Mouse (Mus musculus): Measurements from ENCODE around the gene Wdr43. TPM values are rescaled to one million over a fixed set of nuclear protein-coding genes. Genes with fewer than 3 reads are reported as not detected.

The Wdr43 gene
- polyA plus RNA-seq, 1 experiment, result 0.56 TPM

DNA sequence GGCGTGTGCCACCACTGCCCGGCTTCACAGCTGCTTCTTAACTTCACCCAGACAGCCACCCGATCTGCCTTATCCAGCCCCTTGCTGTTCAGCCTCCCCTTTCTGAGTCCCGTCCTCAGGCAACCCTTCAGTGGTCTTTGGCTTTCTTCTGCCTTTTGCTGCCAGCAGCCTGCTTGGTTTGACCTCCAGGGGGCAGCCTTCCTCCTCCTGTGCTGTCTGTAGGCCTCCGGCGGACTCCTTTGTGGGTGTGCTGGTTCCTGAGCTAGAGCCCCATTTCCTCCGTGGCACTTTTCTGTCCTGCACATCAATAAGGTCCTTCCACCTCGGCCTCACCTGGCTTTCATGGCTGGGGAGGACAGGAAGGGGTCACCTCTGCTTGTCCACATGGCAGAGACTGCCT lies 78.1 kb downstream of the Wdr43 start:
- no peaks in the 10 kb centered on the region for H3K9me3 ChIP-seq (ENCODE audit: control insufficient read depth, low read length)
- no peaks in the 10 kb centered on the region for H3K36me3 ChIP-seq (ENCODE audit: control insufficient read depth)
- no peak overlapping the region for H3K4me3 ChIP-seq (replicated peaks)
- no peaks in the 10 kb centered on the region for H3K27me3 ChIP-seq (ENCODE audit: control insufficient read depth)
- TF ChIP-seq GATA1 (IDR thresholded peaks at IDR 0.05; ENCODE audit: low read length) (no peak), TAL1 (IDR thresholded peaks at IDR 0.05; ENCODE audit: low read length) (no peak)
- H3K4me1 ChIP-seq (ENCODE audit: control insufficient read depth), result no peaks in the 10 kb centered on the region

DNA sequence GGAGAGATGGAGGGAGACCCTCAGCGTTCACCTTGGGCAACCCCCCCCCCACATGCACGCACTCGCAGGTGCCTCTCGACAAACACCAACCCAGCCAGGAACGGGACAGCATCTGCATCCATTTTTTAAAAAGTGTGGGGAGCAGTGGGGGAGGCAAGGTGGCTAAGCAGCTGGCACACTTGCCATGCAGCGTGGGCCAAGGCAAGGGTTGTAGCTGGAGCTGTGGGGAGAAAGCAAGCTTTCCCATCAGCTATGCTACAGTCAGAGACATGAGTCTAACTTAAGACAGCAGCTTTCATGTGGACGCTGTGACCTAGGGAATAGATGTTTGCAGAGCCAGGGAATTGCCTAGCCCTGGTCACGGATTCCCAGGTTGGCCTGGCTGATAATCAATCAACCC lies 79.5 kb downstream of the Wdr43 start:
- no peaks in the 10 kb centered on the region for H3K36me3 ChIP-seq (ENCODE audit: control insufficient read depth)
- H3K27me3 ChIP-seq (ENCODE audit: control insufficient read depth), result no peaks in the 10 kb centered on the region
- TF ChIP-seq GATA1 (IDR thresholded peaks at IDR 0.05; ENCODE audit: low read length) (no peak), TAL1 (IDR thresholded peaks at IDR 0.05; ENCODE audit: low read length) (no peak)
- no peak overlapping the region for H3K4me3 ChIP-seq (replicated peaks)
- H3K9me3 ChIP-seq (ENCODE audit: control insufficient read depth, low read length), result no peaks in the 10 kb centered on the region
- no peaks in the 10 kb centered on the region for H3K4me1 ChIP-seq (ENCODE audit: control insufficient read depth)

DNA sequence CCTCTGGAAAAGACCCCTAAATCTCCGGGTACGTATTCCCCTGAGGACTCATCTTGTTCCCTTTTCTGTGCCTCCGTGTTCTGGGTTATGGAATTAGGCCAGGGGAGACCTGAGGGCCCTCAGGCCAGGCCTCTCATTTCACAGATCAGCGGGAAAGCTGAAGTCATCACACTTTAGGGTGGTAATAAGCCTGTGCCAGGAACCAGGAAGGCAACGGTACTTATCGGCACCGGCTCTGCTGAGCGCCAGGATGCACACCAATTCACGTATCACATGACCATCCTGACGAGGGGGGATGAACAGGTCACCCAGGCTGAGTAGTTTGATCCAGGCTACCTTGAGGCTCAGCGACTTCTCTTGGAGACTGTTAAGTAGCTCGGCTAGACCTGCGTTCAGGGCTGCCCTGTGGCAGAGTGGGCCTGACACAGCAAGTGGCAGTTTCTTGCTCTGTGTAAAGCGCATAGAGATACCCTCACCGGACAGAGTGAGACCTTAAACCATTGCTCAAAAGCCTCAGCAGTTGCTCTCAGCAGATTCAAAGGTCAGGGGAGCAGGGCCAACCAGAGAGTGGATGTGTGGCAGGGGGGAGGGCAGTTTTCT lies 80.1 kb downstream of the Wdr43 start:
- no peaks in the 10 kb centered on the region for H3K4me1 ChIP-seq (ENCODE audit: control insufficient read depth)
- no peaks in the 10 kb centered on the region for H3K9me3 ChIP-seq (ENCODE audit: control insufficient read depth, low read length)
- no peaks in the 10 kb centered on the region for H3K27me3 ChIP-seq (ENCODE audit: control insufficient read depth)
- no peak for TF ChIP-seq GATA1 (IDR thresholded peaks at IDR 0.05; ENCODE audit: low read length)
- TF ChIP-seq TAL1 (IDR thresholded peaks at IDR 0.05; ENCODE audit: low read length), result no peak
- H3K36me3 ChIP-seq (ENCODE audit: control insufficient read depth), result no peaks in the 10 kb centered on the region
- H3K4me3 ChIP-seq (replicated peaks), result no peak overlapping the region

DNA sequence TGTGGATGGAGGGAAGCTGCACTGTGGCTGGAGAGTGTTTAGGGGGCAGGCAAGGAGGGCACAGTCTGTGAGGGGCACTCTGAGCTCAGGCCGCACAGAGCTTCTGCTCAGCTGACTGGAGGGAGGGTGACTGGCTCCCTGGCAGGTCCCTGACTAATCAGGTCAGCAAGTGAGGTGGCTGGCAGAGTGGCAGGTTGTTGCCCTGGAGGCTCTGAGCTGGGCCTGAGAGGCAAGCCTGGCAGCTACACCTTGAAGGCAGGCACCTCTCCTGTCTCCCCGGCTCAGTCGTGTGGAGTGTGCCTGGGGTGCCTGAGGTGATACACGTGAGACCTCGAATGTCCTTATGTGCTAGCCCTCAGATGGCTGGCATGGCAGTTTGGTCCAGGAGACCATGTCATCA lies 80.7 kb downstream of the Wdr43 start:
- Histone ChIP-seq H3K4me1 (ENCODE audit: control insufficient read depth) (no peaks in the 10 kb centered on the region), H3K4me3 (replicated peaks) (no peak overlapping the region), H3K27me3 (ENCODE audit: control insufficient read depth) (no peaks in the 10 kb centered on the region), H3K9me3 (ENCODE audit: control insufficient read depth, low read length) (no peaks in the 10 kb centered on the region), H3K36me3 (ENCODE audit: control insufficient read depth) (no peaks in the 10 kb centered on the region)
- no peak for TF ChIP-seq GATA1 (IDR thresholded peaks at IDR 0.05; ENCODE audit: low read length)
- TF ChIP-seq TAL1 (IDR thresholded peaks at IDR 0.05; ENCODE audit: low read length), result no peak

DNA sequence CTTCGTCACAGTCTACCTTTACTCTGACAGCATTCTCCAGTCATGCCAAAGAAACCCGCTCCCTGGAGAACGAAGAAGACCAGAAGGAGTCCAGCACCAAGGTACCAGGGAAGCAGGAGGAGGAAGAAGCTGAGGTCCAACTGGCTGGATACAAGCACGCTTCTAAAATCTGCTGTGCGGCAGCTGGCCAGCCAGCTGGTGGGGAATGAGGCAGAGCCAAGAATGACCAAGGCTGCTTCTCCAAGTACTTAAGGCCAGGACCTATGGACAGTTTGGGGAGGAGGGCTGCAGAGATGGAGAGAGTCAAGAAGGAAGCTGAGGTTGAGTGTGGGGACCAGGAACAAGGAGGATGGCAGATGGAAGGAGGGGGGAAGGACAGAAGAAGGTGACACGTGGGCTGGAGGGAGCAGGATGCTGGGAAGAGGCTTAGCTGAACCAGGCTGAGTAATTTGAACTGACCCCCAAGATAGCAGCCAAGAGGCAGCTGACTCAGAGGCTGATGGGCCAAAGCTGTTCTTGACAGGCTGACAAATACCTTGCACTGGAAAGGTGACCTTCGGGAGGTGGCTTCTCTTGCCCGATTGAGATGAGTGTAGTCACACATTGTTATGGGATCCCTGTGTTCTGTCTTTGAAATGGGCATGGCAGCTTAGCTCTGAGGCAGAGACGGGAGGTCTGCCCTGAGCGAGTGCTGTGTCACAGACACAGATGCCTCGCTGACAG lies 82.4 kb downstream of the Wdr43 start:
- H3K27me3 ChIP-seq (ENCODE audit: control insufficient read depth), result no peaks in the 10 kb centered on the region
- no peaks in the 10 kb centered on the region for H3K36me3 ChIP-seq (ENCODE audit: control insufficient read depth)
- no peak for TF ChIP-seq TAL1 (IDR thresholded peaks at IDR 0.05; ENCODE audit: low read length)
- TF ChIP-seq GATA1 (IDR thresholded peaks at IDR 0.05; ENCODE audit: low read length), result no peak
- no peak overlapping the region for H3K4me3 ChIP-seq (replicated peaks)
- no peaks in the 10 kb centered on the region for H3K9me3 ChIP-seq (ENCODE audit: control insufficient read depth, low read length)
- no peaks in the 10 kb centered on the region for H3K4me1 ChIP-seq (ENCODE audit: control insufficient read depth)

DNA sequence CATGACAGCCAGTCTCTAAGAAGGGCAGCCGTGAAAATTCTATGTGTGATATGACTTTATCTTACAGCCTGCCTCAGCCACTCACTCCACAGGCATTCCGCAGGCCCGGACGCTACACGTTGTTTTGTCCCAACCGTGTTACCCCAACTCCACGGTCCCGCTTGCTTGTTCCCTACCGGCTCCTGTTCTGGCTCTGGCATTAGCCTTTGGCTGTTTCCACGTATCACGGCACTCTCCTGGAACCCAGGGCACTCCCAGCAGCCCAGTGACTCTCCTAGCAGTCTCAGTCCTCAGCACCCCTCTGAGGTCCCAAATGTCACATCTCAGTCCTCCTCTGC lies 82.9 kb downstream of the Wdr43 start:
- no peaks in the 10 kb centered on the region for H3K27me3 ChIP-seq (ENCODE audit: control insufficient read depth)
- TF ChIP-seq TAL1 (IDR thresholded peaks at IDR 0.05; ENCODE audit: low read length), result no peak
- TF ChIP-seq GATA1 (IDR thresholded peaks at IDR 0.05; ENCODE audit: low read length), result no peak
- no peak overlapping the region for H3K4me3 ChIP-seq (replicated peaks)
- H3K4me1 ChIP-seq (ENCODE audit: control insufficient read depth), result no peaks in the 10 kb centered on the region
- H3K36me3 ChIP-seq (ENCODE audit: control insufficient read depth), result no peaks in the 10 kb centered on the region
- H3K9me3 ChIP-seq (ENCODE audit: control insufficient read depth, low read length), result no peaks in the 10 kb centered on the region

DNA sequence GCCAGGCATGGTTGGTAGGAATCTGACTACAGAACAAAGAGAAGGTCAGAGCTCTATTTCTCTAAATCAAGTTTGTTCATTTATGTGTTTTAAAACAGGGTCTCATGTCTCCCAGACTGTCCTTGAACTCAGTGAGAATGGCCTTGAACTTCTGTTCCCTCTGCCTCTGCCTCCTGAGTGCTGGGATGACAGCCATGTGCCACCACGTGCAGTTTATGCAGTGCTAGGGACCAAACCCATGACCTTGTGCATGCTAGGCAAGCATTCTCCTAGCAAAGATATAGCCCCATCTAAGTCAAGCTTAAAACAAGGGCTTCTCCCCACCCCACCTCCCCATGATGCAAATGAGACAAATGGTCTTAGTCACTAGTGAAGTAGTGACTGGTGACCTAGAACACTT lies 89.4 kb downstream of the Wdr43 start:
- TF ChIP-seq GATA1 (IDR thresholded peaks at IDR 0.05; ENCODE audit: low read length) (no peak), TAL1 (IDR thresholded peaks at IDR 0.05; ENCODE audit: low read length) (no peak)
- Histone ChIP-seq H3K36me3 (ENCODE audit: control insufficient read depth) (no peaks in the 10 kb centered on the region), H3K4me3 (replicated peaks) (no peak overlapping the region), H3K9me3 (ENCODE audit: control insufficient read depth, low read length) (peaks cover 8% of the 10 kb centered on the region; the same call in 1 of the 2 replicates), H3K27me3 (ENCODE audit: control insufficient read depth) (no peaks in the 10 kb centered on the region), H3K4me1 (ENCODE audit: control insufficient read depth) (no peaks in the 10 kb centered on the region)

DNA sequence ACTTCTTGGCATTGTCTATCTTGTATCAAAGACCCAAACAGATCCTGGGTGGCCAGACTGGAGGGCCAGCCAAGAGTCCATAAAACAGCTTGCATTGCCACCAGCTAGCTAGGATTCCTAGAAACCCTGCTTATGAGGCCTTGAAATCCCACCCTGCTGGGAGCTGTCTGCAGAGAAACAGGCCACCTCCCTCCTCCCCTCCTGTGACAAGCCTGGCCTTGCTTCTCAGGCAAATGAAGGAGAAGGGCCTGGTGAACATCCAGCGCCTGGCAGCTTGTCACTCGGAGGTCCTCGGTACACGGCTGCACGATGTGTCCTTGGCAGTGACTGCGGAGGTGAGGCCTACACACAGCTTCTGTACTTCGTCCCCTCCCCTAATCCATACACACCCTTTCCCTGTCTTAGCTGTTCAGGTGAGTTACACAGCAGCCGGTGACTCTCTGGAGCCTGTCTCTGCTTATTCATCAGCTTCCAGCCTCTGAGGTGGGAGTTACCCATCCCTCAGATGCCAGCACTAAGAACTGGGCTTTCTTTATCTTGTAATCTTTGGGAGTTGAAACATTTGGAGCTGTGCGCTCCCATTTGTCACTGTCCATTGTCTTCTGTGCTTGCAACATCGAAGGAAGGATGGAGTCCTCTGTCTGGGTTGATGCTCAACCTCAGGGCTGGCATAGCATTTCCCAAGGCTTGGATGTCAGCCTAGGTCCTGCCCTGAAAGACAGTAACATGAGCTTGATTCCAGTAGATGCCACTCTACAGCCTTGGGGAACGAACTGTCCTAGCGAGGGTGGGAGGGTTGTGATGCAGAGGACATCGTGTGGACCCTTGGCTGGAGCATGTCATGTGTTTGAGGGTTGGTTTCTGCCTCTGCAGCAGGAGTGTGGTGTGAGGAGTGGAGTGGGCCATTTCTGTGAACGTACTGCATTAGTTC lies 90.1 kb downstream of the Wdr43 start:
- Histone ChIP-seq H3K36me3 (ENCODE audit: control insufficient read depth) (no peaks in the 10 kb centered on the region), H3K27me3 (ENCODE audit: control insufficient read depth) (no peaks in the 10 kb centered on the region), H3K4me1 (ENCODE audit: control insufficient read depth) (no peaks in the 10 kb centered on the region), H3K9me3 (ENCODE audit: control insufficient read depth, low read length) (peaks cover 8% of the 10 kb centered on the region; the same call in 1 of the 2 replicates), H3K4me3 (replicated peaks) (no peak overlapping the region)
- TF ChIP-seq GATA1 (IDR thresholded peaks at IDR 0.05; ENCODE audit: low read length) (no peak), TAL1 (IDR thresholded peaks at IDR 0.05; ENCODE audit: low read length) (no peak)

DNA sequence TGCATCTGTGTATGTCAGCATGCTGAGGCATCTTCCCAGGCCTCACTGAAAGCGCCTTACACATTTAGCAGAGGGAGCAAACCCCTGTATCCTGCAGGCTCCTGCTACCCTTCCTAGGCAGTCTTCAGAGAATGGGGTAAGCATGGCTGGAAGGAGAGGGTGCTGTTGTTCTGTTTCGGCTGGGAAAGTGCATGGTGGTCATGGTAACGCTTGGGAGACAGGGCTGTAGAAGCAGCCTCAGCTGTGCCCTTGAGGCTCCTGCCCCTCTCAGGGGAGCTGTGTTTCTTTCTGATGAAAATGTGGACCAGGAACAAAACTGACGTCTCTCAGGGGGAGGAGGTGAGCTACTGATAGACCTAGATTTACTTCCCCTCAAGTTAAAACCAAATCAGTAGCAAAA lies 92.0 kb downstream of the Wdr43 start:
- no peak for TF ChIP-seq GATA1 (IDR thresholded peaks at IDR 0.05; ENCODE audit: low read length)
- TF ChIP-seq TAL1 (IDR thresholded peaks at IDR 0.05; ENCODE audit: low read length), result no peak
- Histone ChIP-seq H3K27me3 (ENCODE audit: control insufficient read depth) (no peaks in the 10 kb centered on the region), H3K36me3 (ENCODE audit: control insufficient read depth) (no peaks in the 10 kb centered on the region), H3K4me3 (replicated peaks) (no peak overlapping the region), H3K4me1 (ENCODE audit: control insufficient read depth) (no peaks in the 10 kb centered on the region), H3K9me3 (ENCODE audit: control insufficient read depth, low read length) (peaks cover 8% of the 10 kb centered on the region; the same call in 1 of the 2 replicates)

Other genes starting within 250 kb of the Wdr43 start
- 0.02 and 0.10 TPM in 2 replicates for gene Gm4707, start 156.0 kb upstream of the Wdr43 start, polyA plus RNA-seq (2012)
- gene Smchd1, start 140.6 kb upstream of the Wdr43 start, polyA plus RNA-seq (2012), result 0.19 and 0.27 TPM in 2 replicates
- 1.2 and 2.4 TPM in 2 replicates for gene Ndc80, start 89.0 kb upstream of the Wdr43 start, polyA plus RNA-seq (2012)
- gene Spdya, start 63.8 kb upstream of the Wdr43 start, polyA plus RNA-seq (2012), result not detected in 2 replicates
- not detected in 2 replicates for gene Togaram2, start 57.4 kb downstream of the Wdr43 start, polyA plus RNA-seq (2012)
- not detected in 2 replicates for gene Pcare, start 137.0 kb downstream of the Wdr43 start, polyA plus RNA-seq (2012)
- not detected in 2 replicates for gene Clip4, start 152.6 kb downstream of the Wdr43 start, polyA plus RNA-seq (2012)